Mouse (Mus musculus): ENCODE measurements around the gene Stip1. TPM values are rescaled to one million over a fixed set of nuclear protein-coding genes. Genes with fewer than 3 reads are reported as not detected.

Gene Stip1
- polyA plus RNA-seq, 1 experiment from 2014 or later: 304 TPM

GRCm38 (mm10) chr19:6971644-6972043 lies 68.1 kb downstream of the Stip1 start:
- WGBS: 10% methylated on average over 6 of the region's 6 CpGs
- H3K9ac ChIP-seq (ENCODE audit: low read depth, low read length): peak overlapping the region; percentile 34; the same call in 1 of the 2 replicates
- H3K9me3 ChIP-seq (ENCODE audit: control insufficient read depth, low read length): no peaks in the 10 kb centered on the region
- ATAC-seq (ENCODE audit: low FRiP score, low TSS enrichment): no peak
- no peak overlapping the region for H3K4me3 ChIP-seq (ENCODE audit: low read length)
- H3K4me2 ChIP-seq (replicated peaks; ENCODE audit: low read depth, low read length): no peak overlapping the region
- peaks cover 41% of the 10 kb centered on the region for H3K4me1 ChIP-seq (ENCODE audit: control insufficient read depth, insufficient read depth, low read length)
- no peaks in the 10 kb centered on the region for H3K27me3 ChIP-seq (ENCODE audit: control insufficient read depth, insufficient read depth, low read length)
- H3K27ac ChIP-seq (ENCODE audit: low read depth, low read length): no peak overlapping the region
- peaks cover under 1% of the 10 kb centered on the region; the same call in 1 of the 2 replicates for H3K36me3 ChIP-seq (ENCODE audit: control insufficient read depth, insufficient read depth, low read length)

Other genes starting within 250 kb of the Stip1 start
- 11.8 and 15.1 TPM in 2 replicates for gene Rps6ka4, start 199.3 kb downstream of the Stip1 start, polyA plus RNA-seq (2014; fragmentation: Nextera tagmentation; extraction: Ambion mirVana)
- gene Ccdc88b, start 181.8 kb downstream of the Stip1 start, polyA plus RNA-seq (2014; fragmentation: Nextera tagmentation; extraction: Ambion mirVana): 0.30 and 0.51 TPM in 2 replicates
- gene Trmt112, start 130.3 kb downstream of the Stip1 start, polyA plus RNA-seq (2014; fragmentation: Nextera tagmentation; extraction: Ambion mirVana): 164 and 181 TPM in 2 replicates
- gene Prdx5, start 129.9 kb downstream of the Stip1 start, polyA plus RNA-seq (2014; fragmentation: Nextera tagmentation; extraction: Ambion mirVana): 177 and 235 TPM in 2 replicates
- gene Esrra, start 118.2 kb downstream of the Stip1 start, polyA plus RNA-seq (2014; fragmentation: Nextera tagmentation; extraction: Ambion mirVana): 5.2 and 9.0 TPM in 2 replicates
- gene Catsperz, start 114.6 kb downstream of the Stip1 start, polyA plus RNA-seq (2014; fragmentation: Nextera tagmentation; extraction: Ambion mirVana): 2.1 and 3.8 TPM in 2 replicates
- gene Kcnk4, start 105.5 kb downstream of the Stip1 start, polyA plus RNA-seq (2014; fragmentation: Nextera tagmentation; extraction: Ambion mirVana): 0.12 and 0.51 TPM in 2 replicates
- gene Bad, start 98.1 kb downstream of the Stip1 start, polyA plus RNA-seq (2014; fragmentation: Nextera tagmentation; extraction: Ambion mirVana): 65.5 and 70.9 TPM in 2 replicates
- gene Gpr137, start 97.5 kb downstream of the Stip1 start, polyA plus RNA-seq (2014; fragmentation: Nextera tagmentation; extraction: Ambion mirVana): 23.3 and 27.4 TPM in 2 replicates
- gene Ppp1r14b, start 65.0 kb downstream of the Stip1 start, polyA plus RNA-seq (2014; fragmentation: Nextera tagmentation; extraction: Ambion mirVana): 202 and 254 TPM in 2 replicates
- 24.4 and 38.9 TPM in 2 replicates for gene Plcb3, start 63.5 kb downstream of the Stip1 start, polyA plus RNA-seq (2014; fragmentation: Nextera tagmentation; extraction: Ambion mirVana)
- 89.7 and 118 TPM in 2 replicates for gene Fkbp2, start 59.5 kb downstream of the Stip1 start, polyA plus RNA-seq (2014; fragmentation: Nextera tagmentation; extraction: Ambion mirVana)
- gene Vegfb, start 52.3 kb downstream of the Stip1 start, polyA plus RNA-seq (2014; fragmentation: Nextera tagmentation; extraction: Ambion mirVana): 38.2 and 39.8 TPM in 2 replicates
- gene Dnajc4, start 47.4 kb downstream of the Stip1 start, polyA plus RNA-seq (2014; fragmentation: Nextera tagmentation; extraction: Ambion mirVana): 22.6 and 24.0 TPM in 2 replicates
- gene Nudt22, start 43.9 kb downstream of the Stip1 start, polyA plus RNA-seq (2014; fragmentation: Nextera tagmentation; extraction: Ambion mirVana): 20.4 and 22.2 TPM in 2 replicates
- gene Trpt1, start 43.8 kb downstream of the Stip1 start, polyA plus RNA-seq (2014; fragmentation: Nextera tagmentation; extraction: Ambion mirVana): 9.7 and 12.1 TPM in 2 replicates
- gene Fermt3, start 20.5 kb downstream of the Stip1 start, polyA plus RNA-seq (2014; fragmentation: Nextera tagmentation; extraction: Ambion mirVana): 3.6 and 4.9 TPM in 2 replicates
- 9.9 and 10.7 TPM in 2 replicates for gene Macrod1, start 16.8 kb upstream of the Stip1 start, polyA plus RNA-seq (2014; fragmentation: Nextera tagmentation; extraction: Ambion mirVana)
- 3.0 and 5.5 TPM in 2 replicates for gene Flrt1, start 65.8 kb upstream of the Stip1 start, polyA plus RNA-seq (2014; fragmentation: Nextera tagmentation; extraction: Ambion mirVana)
- 237 and 255 TPM in 2 replicates for gene Otub1, start 166.3 kb upstream of the Stip1 start, polyA plus RNA-seq (2014; fragmentation: Nextera tagmentation; extraction: Ambion mirVana)
- 1,171 and 1,487 TPM in 2 replicates for gene Cox8a, start 177.6 kb upstream of the Stip1 start, polyA plus RNA-seq (2014; fragmentation: Nextera tagmentation; extraction: Ambion mirVana)
- 57.8 and 90.7 TPM in 2 replicates for gene Naa40, start 201.2 kb upstream of the Stip1 start, polyA plus RNA-seq (2014; fragmentation: Nextera tagmentation; extraction: Ambion mirVana)
- 9.8 and 16.0 TPM in 2 replicates for gene Rcor2, start 227.4 kb upstream of the Stip1 start, polyA plus RNA-seq (2014; fragmentation: Nextera tagmentation; extraction: Ambion mirVana)

Measured in kidney, embryonic 14.5 days (tissue).